Mouse (Mus musculus): ENCODE measurements around the gene Slc19a2. TPM values are rescaled to one million over a fixed set of nuclear protein-coding genes. Genes with fewer than 3 reads are reported as not detected.

The Slc19a2 gene
- total RNA-seq, 2 experiments from 2014 or later: 1.2 to 2.1 TPM

DNA sequence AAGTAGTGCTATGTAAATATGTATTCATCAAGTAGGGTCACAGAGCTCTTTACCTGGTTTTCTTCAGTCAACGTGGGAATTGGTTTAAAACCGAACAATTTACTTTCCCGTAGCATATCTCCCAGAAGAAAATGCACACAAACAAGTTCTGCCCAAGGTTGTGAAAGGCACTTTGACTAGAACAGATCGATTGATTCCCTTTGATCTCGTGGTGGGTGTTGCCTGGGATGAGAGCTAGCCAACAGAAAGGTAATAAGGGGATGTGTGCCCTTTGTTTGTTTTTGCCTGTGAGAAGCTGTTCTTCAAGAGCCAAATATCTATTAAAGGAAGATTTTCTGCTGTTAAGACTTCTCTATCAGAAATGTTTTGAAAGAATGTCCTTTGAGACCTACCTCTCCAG is 3.7 kb downstream of the Slc19a2 start:
- DNase-seq: no peak

DNA sequence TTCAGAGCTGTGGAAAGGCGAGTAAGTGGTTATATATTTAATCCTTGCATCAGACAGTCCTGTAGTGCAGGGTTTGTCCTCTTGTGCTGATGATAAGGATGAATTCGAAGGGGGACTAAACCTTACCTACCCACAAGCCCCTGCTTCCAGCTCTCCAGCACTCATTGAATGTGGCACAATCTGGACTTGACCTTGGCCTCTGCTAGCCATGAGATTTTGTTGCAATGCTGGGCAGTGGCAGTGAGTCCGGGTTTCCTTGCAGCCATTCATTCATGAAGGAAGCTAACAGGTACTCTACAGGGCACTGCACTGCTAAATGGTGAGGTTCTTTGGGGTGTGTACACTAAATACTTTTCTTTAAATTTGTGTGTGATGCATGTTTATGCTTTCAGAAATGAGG is 6.0 kb downstream of the Slc19a2 start:
- no peak for DNase-seq

DNA sequence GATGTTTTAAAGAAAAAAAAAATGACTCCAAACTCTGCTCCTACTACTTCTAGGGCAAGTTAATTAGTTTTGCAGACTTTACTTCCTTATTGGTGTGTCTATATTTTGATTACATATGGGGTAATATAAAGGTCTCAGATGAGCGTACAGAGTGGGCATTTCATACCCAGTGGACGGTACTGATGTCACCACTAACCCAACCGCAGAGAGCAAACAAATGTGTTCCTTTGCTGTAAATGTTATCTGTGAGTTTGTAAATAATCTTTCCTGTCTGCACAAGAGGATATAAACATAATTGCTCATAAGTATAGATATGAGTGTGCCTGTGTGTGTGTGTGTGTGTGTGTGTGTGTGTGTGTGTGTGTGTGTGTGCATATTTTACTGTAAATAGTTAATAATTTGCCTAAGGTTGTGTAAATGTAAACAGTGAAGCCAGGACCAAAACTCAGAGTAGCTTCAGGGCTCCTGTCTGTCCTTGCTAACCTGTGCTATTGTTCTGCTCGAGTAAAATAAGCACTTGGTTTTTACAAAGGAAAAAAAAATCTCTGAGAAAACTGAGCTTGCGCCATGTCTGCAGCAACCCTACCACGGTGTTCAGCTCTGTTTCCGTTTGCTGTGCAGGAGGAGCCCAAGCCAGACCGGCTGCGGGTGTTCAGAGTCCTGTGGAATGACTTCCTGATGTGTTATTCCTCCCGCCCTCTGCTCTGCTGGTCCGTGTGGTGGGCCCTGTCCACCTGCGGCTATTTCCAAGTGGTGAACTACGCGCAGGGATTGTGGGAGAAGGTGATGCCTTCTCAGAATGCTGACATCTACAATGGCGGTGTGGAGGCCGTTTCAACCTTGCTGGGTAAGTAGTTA is 11.6 kb downstream of the Slc19a2 start:
- DNase-seq: no peak

DNA sequence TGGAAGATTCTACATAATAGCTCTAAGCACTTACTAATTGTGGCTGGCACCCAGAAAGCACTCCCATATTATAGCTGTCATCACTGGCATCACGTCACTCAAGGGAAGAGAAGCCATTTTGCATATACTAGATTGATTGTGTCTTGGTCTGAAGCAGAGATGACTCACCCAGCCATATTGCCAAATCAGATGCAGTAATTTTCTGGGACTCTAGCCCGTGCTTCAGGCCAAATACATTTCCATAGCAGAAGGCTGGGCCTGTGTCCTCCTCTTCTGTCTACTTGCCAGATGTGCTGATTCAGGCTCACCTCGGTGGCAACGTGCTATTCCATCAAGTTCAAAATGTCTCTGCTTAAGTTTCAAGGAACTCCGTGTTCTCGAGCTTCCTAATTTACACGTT is 12.7 kb downstream of the Slc19a2 start:
- no peak for DNase-seq

DNA sequence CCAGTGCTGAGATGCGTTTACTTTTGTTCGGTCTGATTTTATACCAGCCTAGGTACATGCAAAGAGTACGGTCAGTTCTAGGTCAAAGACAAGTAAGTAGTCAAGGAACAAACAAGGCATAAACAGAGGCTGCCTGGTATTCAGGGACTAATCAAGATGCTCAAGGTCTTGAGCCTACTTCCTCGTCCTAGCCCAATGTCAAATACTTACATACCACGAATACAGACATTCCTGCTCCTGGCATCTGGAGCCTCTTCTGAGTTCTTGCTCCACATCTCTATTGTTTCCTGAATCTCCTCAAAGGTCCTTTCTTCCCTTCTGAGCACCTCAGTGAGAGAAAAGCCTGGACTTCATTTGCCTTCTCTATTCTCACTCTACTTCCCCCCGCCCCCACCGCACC is 22.1 kb downstream of the Slc19a2 start:
- DNase-seq: no peak

DNA sequence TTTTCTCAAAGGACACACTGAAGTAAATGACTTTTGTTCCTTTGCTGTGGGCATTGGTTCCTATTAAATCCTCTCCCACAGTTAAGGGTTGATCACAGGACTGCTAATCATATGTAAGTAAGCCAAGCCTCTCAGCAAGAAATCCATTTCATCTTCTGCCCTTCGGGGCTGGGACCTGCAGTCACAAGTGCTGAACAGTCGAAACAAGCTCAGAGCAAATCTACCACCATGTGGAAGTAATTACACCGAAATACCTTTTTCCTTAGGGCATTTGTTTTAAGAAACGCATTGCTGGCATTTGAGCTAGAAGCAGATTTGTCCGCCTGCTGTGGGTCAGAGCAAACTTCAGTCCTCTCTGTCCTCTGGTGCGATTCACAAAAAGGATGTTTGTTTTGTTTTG is 24.8 kb downstream of the Slc19a2 start:
- no peak for DNase-seq

DNA sequence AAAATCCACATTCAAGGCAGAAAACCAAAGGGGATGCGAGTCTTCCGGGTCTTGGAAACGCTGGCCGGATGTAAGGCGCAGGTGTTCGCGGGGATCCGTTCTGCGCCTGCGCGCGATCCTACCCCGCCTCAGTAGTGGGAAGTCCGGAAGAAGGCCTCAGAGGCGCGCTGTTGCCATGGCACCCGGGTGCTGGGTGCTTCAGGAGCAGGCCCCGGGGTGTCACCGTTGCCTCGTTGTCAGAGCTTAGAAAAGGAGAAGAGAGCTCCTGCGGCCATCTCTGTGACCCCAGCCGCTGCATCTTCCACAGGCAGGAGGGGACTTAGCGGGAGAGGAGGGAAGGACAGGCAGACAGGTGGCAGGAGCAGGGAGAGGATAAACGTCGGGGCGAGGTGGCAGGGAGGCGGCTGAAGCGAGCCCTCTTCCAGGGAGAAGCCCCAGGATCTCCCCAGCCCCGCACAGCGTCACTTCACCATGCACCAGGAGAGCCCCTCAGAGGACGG is 26.7 kb downstream of the Slc19a2 start, which contains the start of gene Ccdc181:
Gene Ccdc181, plus strand, starts transcription at position 131 of the 500 bp plus-strand sequence.
- peak; percentile 83 for DNase-seq

DNA sequence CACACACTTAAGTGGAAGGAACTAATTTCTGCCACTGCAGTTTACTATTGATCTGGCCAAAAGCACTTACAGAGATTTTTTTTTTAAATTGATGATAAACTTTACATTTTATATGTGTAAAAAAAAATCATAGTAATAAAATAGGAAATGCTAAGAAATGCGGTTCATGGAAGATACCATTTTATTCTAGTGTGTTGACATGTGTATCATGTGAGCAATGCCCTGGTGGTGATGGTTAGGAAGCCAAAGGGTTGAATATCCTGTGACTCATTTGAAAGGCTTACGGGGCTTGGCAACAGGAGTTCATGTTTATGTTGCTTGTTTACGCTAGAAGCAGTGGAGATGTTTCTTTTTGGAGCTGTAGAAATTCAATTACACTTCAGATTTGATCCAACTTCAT is 27.7 kb downstream of the Slc19a2 start:
- no peak for DNase-seq

DNA sequence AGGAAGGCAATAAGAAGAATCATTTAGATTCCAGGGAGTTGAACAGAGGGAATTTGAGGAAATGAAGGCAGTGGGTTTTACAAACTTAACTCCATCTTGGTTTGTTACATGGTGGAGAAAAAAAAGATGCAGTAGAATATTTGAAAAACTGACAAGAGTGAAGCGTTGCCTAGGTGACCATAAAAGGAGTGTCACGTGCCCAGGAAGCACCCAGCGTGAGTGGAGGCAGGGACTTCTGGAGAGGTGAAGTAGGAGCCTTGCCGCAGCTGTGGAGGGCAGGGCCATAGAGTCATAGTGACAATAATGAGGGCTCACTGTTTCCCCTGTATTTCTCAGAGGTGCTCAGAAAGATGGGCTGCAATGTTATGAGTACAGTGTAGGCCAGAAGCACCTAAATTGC is 30.5 kb downstream of the Slc19a2 start:
- DNase-seq: no peak

DNA sequence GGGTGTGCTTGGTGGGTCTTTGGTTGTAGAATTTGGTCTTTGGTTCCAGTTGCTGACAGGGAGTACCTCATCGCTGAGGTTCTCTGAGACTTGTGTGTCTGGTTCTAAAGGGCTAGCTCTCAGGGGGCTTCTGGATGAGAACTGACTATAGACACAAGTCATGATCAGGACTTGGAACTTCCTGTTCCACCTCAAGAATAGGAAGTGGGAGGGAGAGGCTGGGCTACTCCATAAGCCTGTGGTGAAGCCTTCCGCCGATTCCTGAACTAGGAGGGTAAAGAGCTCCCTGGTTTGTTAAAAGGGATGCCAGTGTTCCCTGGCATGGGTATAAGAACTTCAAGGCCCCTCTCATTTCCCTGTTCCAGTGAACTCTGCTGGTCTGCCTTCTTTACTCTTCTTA is 35.2 kb downstream of the Slc19a2 start:
- no peak for DNase-seq

DNA sequence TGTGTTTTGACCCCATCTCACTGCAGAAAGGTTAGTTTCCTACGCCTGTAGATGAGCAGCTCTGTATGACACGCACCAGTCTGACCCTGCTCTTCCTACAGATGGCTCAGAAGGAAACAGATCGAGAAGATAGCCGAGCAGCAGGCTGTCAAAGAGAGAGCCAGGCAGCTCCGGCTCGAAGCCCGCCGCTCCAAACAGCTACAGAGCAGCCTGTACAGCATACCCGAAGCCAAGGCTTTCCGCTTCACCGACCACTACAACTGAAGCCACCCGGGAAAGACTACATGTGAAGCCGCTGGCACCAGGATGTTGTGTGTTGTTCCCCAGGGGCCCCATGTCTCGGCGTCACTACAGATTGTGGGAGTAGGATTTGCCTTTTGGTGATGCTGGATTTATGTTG is 38.6 kb downstream of the Slc19a2 start:
- no peak for DNase-seq

DNA sequence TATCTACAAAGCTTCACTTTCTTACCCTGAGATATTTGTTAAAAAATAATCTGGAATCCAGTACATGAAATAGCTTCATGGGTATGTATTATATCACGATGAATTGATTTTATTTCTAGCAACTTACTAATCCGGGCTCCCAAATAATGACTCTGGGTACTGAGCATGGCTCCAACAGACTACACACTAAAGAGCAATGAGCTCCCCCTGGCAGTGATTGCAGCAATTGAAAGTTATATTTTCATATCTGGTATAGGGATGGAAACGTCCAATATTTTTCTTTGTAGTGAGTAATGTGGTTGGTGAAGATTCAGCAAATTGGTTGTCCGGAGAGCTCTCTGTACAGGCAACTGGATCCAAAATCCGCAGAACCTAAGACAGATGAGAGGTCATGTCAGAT is 43.2 kb downstream of the Slc19a2 start:
- no peak for DNase-seq

DNA sequence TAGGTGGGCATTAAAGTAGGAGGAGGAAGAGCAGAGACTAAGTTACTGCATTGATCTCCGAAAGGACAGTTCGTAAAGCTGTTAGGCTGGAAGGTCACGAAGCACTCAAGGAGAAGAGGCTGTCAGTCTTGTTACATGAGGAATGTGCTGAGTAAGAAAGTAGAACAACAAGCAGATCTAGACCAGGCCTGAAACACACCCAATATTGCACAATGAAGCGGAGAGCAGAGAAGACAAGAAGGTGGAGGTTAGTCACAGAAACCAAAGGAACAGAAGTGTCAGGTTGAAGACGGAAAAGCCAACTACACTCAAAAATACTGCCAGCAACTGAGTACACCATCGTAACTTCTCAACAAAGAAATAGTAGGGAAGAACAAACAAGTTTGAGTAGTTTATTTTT is 45.2 kb downstream of the Slc19a2 start:
- no peak for DNase-seq

DNA sequence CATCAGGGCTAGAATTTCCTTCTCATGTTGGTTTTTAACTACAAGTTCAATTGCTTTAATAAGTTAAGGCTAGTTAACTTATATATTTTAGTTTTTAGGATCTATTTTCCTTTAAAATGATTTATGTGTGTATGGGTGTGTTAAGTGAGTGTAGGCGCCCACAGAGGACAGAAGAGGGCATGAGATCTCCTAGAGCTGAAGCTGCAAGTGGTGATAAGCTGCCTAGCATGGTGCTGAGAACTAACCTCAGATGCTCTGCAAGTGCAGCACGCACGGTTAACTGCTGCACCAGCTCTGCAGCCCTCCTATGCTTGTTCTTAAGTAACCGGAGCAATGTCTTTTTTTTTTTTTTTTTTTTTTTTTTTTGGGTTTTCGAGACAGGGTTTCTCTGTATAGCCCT is 47.6 kb downstream of the Slc19a2 start:
- no peak for DNase-seq

DNA sequence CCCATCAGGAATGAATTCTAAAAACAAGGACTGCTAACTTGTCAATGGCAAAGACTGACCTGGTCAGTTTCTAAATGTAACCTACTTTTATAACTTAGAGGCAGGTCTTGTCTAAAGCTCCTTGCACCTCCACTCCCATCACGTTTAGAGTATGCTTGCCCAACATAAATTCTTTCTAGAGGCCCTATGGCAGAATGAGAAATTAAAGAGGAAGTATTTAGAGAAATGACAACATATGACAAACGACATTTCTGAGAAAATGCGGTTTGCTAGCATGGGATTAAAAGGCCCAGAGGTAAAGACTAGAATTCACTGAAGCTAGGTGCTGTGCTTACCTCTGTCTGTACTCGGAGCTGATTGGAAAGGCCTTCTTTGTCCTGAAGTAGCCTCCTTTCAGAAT is 53.1 kb downstream of the Slc19a2 start:
- DNase-seq: no peak

DNA sequence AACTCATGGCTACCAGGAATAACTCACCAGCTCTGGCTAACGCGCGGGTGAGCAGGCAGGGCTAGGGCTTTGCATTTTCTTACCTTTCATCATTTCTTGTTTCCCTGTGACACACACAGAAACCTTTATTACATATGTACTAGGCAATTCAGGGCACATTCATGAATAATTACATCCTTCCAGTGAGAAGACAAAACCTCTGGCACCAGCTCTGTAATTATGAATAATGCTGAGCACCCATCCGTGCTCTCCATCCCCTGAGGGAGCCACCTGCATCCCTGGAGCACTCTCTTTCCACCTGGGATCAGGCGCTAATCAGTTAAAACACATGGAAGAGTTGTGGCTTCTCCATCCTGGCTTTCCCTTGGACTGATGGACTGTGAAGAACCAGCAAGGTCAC is 55.0 kb downstream of the Slc19a2 start, which contains the start of gene Nme7:
Gene Nme7, plus strand, starts transcription at position 301 of the 400 bp plus-strand sequence.
- DNase-seq: no peak

DNA sequence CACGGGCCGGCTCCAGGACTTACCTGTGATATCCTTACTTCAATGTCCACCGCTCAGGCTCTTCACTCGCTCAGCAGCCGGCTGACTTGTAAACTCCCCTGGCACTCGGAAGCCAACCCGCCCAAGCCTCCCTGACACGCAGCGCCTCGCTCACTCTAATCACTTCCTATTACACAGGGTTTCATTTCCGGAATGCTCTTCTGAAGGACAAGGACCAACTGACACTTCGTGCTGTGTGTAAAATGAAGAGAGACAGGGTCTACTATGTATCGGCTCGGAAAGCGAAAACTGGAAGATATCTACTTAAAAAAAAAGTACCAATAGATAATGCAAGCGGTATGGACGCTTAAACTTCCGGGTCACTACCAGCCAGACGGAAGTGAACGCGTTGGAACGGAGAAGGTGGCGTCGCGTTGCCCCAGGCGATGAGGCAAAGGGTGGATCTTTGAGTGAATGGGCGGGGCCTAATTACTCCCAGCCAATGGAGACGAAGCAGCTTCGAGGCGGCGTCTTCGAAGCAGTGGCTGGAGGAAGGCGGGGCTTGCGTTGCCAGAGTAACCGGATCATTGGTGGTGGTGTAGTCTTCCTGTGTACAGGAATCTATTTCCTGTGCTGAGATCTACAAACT is 58.4 kb downstream of the Slc19a2 start, which contains the start of gene Blzf1:
Gene Blzf1, minus strand, starts transcription at position 366 of the 628 bp plus-strand sequence.
- DNase-seq: peak; percentile 95

DNA sequence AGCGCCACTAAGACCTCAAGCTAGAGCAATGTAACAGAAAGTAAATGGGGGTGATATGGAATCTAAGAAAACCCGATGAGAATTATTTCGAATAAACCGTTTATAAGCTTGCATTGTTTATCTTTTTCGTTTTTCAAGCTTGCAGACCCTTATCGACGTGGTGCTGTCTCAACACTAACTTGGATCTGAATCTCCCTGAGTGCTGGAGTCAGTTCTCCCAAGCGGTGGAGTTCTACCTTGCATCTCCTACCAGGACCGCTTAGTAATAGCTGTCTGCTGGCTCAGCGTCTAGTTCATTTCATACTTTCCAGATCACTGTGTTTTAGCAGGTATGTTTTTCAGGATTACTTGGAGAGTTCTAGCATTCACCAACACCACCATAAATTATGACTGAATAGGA is 59.1 kb downstream of the Slc19a2 start:
- no peak for DNase-seq

DNA sequence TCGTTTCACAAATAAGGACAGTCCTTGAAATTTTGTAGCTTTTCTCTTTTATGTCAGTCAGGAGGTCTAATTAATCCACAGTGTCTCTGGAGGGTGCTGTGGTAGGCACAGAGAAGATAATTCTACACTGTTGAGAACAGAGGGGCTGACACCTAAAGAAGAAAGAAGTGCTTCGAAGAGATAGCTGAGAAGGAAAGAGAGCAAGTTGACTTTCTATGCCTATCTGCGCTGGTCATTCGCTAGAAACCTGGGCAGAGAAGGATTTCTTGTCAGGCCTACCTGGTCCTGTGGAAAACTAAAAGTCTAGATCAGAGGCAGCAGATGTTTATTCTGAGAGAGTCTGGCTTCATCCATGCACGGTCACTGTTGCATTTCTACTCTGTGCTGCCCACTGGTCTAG is 65.2 kb downstream of the Slc19a2 start:
- DNase-seq: no peak
